Mouse (Mus musculus): ENCODE measurements around the gene Sds. TPM values are rescaled to one million over a fixed set of nuclear protein-coding genes. Genes with fewer than 3 reads are reported as not detected.
"Not testable (repeated sequence)": the region's sequence is repeated elsewhere in the genome, so short reads cannot be mapped to it uniquely, and the experiment has no call there.

Gene Sds
- polyA plus RNA-seq, 1 experiment, result not detected

- Histone ChIP-seq H3K4me3 (ENCODE audit: insufficient read depth, low read depth, low read length) (no peak overlapping the region), H3K27ac (replicated peaks; ENCODE audit: low read depth, low read length) (no peak overlapping the region), H3K4me1 (ENCODE audit: control insufficient read depth, insufficient read depth, insufficient read length, low read length) (peaks cover 5% of the 10 kb centered on the region)
Measured at GRCm38 (mm10) chr5:120493873-120494395, 17.6 kb downstream of the Sds start.

DNA sequence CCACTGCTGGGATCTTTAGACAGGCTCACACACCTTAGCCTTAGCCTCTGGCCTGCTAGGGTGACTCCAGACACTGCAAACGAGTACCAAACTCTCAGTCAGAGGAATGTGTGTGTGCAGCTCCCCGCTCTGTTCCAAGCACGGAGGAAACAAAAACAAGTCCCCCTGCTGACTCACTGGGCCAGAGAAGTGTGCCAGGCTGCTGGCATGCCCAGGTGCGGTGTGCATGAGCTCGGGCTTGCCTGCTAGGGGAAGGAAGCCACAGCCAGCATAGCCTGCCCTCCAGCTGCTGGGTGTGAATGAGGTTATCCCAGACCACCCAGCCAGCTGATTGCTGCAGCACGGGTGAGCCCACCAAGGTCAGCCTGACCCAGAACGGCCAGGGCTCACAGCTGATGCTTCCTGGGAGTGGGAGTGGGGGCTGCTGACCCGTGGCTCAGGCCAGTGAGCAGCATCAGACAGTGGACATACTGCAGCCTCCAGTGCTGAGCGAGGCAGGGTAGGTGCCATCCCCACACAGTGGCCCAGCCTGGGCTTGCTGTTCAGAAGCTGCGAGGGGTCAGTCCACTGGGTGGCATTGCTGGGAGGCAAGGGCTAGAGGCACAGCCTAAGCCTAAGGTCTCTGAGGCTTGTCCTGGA is 18.9 kb downstream of the Sds start:
- Histone ChIP-seq H3K4me1 (ENCODE audit: control insufficient read depth, insufficient read depth, insufficient read length, low read length) (peaks cover 5% of the 10 kb centered on the region), H3K27ac (replicated peaks; ENCODE audit: low read depth, low read length) (no peak overlapping the region), H3K4me3 (ENCODE audit: insufficient read depth, low read depth, low read length) (no peak overlapping the region)

DNA sequence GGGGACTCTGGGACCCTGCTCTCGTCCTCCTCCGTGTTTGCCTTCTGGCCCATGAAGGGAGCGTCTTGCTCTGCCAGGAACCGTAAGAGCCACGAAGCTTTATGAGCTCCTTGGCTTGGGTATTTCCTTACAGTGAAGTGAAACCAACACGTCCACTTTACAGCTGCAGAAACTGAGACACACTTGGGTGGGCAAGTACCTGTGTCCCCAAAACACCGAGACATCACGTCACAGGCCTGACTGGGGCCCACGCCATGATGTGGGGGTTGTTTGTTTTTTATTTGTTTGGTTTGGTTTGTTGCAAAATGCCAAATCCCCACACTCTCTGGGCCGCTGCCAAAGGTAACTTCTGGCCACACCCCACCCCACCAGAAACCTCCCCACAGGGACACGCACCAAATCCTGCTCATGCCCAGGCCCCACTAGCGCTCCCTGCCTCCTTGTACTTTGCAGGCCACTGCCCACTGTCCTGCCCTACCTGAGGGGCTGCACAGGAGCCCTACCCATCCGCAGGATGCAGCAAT is 19.4 kb downstream of the Sds start:
- Histone ChIP-seq H3K4me3 (ENCODE audit: insufficient read depth, low read depth, low read length) (no peak overlapping the region), H3K27ac (replicated peaks; ENCODE audit: low read depth, low read length) (no peak overlapping the region), H3K4me1 (ENCODE audit: control insufficient read depth, insufficient read depth, insufficient read length, low read length) (peaks cover 4% of the 10 kb centered on the region)

DNA sequence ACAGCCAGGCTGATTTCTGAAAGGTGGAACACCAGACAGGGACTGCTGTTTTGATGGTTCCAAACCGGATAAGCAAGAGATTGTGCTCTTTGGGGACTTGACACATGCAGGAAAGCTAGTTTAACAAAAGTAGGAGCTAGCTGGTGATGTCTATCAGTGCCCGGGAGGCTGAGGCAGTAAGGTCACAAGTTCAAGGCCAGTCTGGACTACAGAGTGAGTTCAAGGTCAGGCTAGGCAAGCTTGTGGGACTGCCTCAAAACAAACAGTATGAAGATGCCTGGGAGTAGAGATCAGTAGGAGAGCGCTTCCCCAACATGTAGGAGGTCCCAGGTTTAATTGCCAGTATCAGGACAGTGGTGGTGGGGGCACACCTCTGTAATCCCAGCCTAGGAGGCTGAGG is 20.7 kb downstream of the Sds start:
- H3K4me3 ChIP-seq (ENCODE audit: insufficient read depth, low read depth, low read length), result no peak overlapping the region
- no peak overlapping the region for H3K27ac ChIP-seq (replicated peaks; ENCODE audit: low read depth, low read length)
- peaks cover under 1% of the 10 kb centered on the region; the same call in 1 of the 2 replicates for H3K4me1 ChIP-seq (ENCODE audit: control insufficient read depth, insufficient read depth, insufficient read length, low read length)

DNA sequence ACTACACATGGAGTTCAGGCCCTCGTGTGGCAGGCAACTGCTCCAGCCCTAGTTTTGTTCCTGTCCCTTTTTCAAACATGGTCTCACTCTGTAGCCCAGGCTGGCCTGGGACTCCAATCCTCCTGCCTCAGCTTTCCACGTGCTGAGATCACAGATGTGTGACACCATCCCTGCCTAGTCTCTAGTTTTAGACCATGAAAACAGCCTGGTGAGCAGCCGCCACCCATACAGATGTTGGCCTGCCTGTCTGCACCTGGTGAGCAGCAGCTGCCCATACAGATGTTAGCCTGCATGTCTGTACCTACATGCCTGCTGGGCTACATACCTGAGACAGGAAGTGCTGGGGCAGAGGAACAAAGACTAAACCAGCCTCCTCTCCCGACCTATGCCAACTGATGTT is 22.9 kb downstream of the Sds start:
- no peak overlapping the region for H3K27ac ChIP-seq (replicated peaks; ENCODE audit: low read depth, low read length)
- H3K4me3 ChIP-seq (ENCODE audit: insufficient read depth, low read depth, low read length), result no peak overlapping the region
- H3K4me1 ChIP-seq (ENCODE audit: control insufficient read depth, insufficient read depth, insufficient read length, low read length), result peaks cover 7% of the 10 kb centered on the region; the same call in 1 of the 2 replicates

DNA sequence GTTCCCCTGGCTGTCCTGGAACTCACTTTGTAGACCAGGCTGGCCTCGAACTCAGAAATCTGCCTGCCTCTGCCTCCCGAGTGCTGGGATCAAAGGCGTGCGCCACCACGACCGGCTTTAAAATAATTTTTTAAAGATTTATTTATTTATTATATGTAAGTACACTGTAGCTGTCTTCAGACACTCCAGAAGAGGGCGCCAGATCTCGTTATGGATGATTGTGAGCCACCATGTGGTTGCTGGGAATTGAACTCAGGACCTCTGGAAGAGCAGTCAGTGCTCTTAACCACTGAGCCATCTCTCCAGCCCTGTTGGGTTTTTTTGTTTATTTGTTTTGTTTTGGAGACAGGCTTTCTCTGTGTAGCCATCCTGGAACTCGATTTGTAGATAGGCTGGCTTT is 24.3 kb downstream of the Sds start:
- H3K4me1 ChIP-seq (ENCODE audit: control insufficient read depth, insufficient read depth, insufficient read length, low read length); H3K4me3 ChIP-seq (ENCODE audit: insufficient read depth, low read depth, low read length); H3K27ac ChIP-seq (replicated peaks; ENCODE audit: low read depth, low read length): not testable (repeated sequence)

- Histone ChIP-seq H3K27ac (replicated peaks; ENCODE audit: low read depth, low read length) (no peak overlapping the region), H3K4me1 (ENCODE audit: control insufficient read depth, insufficient read depth, insufficient read length, low read length) (peaks cover 7% of the 10 kb centered on the region; the same call in 1 of the 2 replicates), H3K4me3 (ENCODE audit: insufficient read depth, low read depth, low read length) (peak overlapping the region; percentile 90)
Measured at GRCm38 (mm10) chr5:120502147-120502621, 25.9 kb downstream of the Sds start.

- Histone ChIP-seq H3K27ac (replicated peaks; ENCODE audit: low read depth, low read length) (no peak overlapping the region), H3K4me1 (ENCODE audit: control insufficient read depth, insufficient read depth, insufficient read length, low read length) (peaks cover 7% of the 10 kb centered on the region; the same call in 1 of the 2 replicates), H3K4me3 (ENCODE audit: insufficient read depth, low read depth, low read length) (peak overlapping the region; percentile 90)
Measured at GRCm38 (mm10) chr5:120502675-120503143, 26.4 kb downstream of the Sds start.

- H3K4me1 ChIP-seq (ENCODE audit: control insufficient read depth, insufficient read depth, insufficient read length, low read length), result peaks cover 7% of the 10 kb centered on the region; the same call in 1 of the 2 replicates
- no peak within 1 kb of the TSS for H3K27ac ChIP-seq (replicated peaks; ENCODE audit: low read depth, low read length)
- H3K4me3 ChIP-seq (ENCODE audit: insufficient read depth, low read depth, low read length), result peak within 1 kb of the TSS; percentile 90
Measured at GRCm38 (mm10) chr5:120503144-120503795, 26.9 kb downstream of the Sds start, which contains the start of gene Plbd2. Gene Plbd2 (minus strand): TSS chr5:120503625.

DNA sequence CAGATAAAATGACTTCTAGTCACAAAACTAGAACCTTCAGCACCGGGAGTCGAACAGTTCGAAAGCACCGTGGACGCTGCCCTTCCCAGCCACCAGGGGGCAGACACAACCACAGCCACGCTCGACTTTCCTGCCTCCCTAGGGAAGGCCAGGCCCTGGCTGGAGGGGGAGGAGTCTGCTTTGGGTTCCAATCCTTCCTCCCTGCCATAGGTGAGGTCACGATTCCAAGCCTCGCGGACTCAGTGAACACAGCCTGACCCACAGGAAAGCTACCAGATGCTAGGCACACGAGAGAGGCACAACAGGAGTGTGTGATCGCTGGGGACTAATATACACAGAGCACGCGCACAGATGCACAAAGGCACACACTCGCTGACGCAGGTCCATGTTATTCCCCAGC is 29.0 kb downstream of the Sds start:
- Histone ChIP-seq H3K4me3 (ENCODE audit: insufficient read depth, low read depth, low read length) (peak overlapping the region; percentile 3; the same call in 1 of the 2 replicates), H3K27ac (replicated peaks; ENCODE audit: low read depth, low read length) (no peak overlapping the region), H3K4me1 (ENCODE audit: control insufficient read depth, insufficient read depth, insufficient read length, low read length) (peaks cover 7% of the 10 kb centered on the region; the same call in 1 of the 2 replicates)

DNA sequence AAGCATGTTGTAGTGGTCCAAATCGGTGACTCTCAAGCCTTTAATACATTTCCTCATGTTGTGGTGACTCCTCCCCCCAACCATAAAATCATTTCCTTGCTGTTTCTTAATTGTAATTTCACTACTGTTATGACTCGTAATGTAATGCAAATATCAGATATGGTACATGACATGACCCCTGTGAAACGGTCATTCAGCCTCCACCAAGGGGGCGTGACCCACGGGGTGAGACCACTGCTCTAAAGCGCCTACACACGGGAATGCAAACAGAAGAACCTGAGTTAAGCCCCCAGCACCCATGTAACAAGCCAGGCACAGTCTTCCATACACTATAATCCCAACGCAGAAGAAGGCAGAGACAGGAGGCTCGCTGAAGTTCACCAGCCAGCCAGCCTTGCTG is 29.5 kb downstream of the Sds start:
- H3K4me1 ChIP-seq (ENCODE audit: control insufficient read depth, insufficient read depth, insufficient read length, low read length), result peaks cover 7% of the 10 kb centered on the region; the same call in 1 of the 2 replicates
- H3K4me3 ChIP-seq (ENCODE audit: insufficient read depth, low read depth, low read length), result peak overlapping the region; percentile 3; the same call in 1 of the 2 replicates
- no peak overlapping the region for H3K27ac ChIP-seq (replicated peaks; ENCODE audit: low read depth, low read length)

GRCm38 (mm10) chr5:120506490-120506889 is 30.2 kb downstream of the Sds start:
- Histone ChIP-seq H3K27ac (replicated peaks; ENCODE audit: low read depth, low read length) (no peak overlapping the region), H3K4me1 (ENCODE audit: control insufficient read depth, insufficient read depth, insufficient read length, low read length) (peaks cover 7% of the 10 kb centered on the region; the same call in 1 of the 2 replicates), H3K4me3 (ENCODE audit: insufficient read depth, low read depth, low read length) (no peak overlapping the region)

DNA sequence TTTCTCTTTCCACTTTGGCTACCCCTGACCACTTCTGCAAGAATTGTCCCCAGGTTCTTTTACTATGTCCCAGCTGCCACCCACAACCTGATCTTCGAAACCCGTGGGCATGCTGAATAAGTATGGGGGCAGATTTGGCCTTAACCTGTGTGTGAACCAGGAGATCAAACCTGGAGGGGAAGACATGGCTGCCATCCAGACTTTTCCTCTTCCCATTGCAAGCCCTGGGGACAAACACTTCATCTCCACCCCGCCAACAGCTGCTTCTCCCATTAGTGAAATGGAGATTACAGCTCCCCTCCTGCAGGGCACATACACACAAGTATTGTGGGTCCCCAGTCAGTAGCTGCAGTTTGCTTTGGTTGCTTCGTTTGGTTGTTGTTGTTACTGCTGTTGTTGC is 31.0 kb downstream of the Sds start:
- Histone ChIP-seq H3K27ac (replicated peaks; ENCODE audit: low read depth, low read length) (no peak overlapping the region), H3K4me1 (ENCODE audit: control insufficient read depth, insufficient read depth, insufficient read length, low read length) (peaks cover 9% of the 10 kb centered on the region; the same call in 1 of the 2 replicates), H3K4me3 (ENCODE audit: insufficient read depth, low read depth, low read length) (no peak overlapping the region)

- peak within 1 kb of the TSS; percentile 82 for H3K27ac ChIP-seq (replicated peaks; ENCODE audit: low read depth, low read length)
- H3K4me1 ChIP-seq (ENCODE audit: control insufficient read depth, insufficient read depth, insufficient read length, low read length), result peaks cover 32% of the 10 kb centered on the region
- H3K4me3 ChIP-seq (ENCODE audit: insufficient read depth, low read depth, low read length), result peak within 1 kb of the TSS; percentile 79
Measured at GRCm38 (mm10) chr5:120510982-120511642, 34.8 kb downstream of the Sds start, which contains the start of gene Slc8b1. Gene Slc8b1 (plus strand): TSS chr5:120511168.

All from brown adipose tissue, adult 24 weeks (tissue).